Mouse (Mus musculus) liver, embryonic 14.5 days (tissue): ENCODE data around the gene 2700081O15Rik.

Experiments used
- CTCF ChIP-seq: IDR thresholded peaks from 2 replicates; pipeline ENCODE4 v1.5.1; 2016; ENCODE audit warnings: antibody characterized with exemption, low read depth, control low read depth
- EP300 ChIP-seq: IDR thresholded peaks from 2 replicates; pipeline ENCODE4 v1.6.1; 2016; ENCODE audit warnings: antibody characterized with exemption, low read depth

- TF ChIP-seq EP300: no peak
- TF ChIP-seq CTCF: no peak
These were observed 1.7 kb downstream of the 2700081O15Rik start for GRCm38 (mm10) chr19:7419134-7419533.
